Mouse (Mus musculus) heart, adult 2 months (tissue): Measurements from ENCODE around the gene Mgp.
A peak's percentile ranks its signal among the peaks of the same experiment; 100 is the strongest.

Experiments used
- CTCF ChIP-seq: fragments of 200-600 bp; IDR thresholded peaks from 2 replicates; pipeline ENCODE4 v1.8.1; 2022; ENCODE audit warnings: antibody characterized with exemption, mild to moderate bottlenecking, moderate library complexity
- EP300 ChIP-seq: fragments of 200-500 bp; IDR thresholded peaks from 2 replicates; pipeline ENCODE4 v1.6.1; 2011; ENCODE audit warnings: low read depth, low read length, control low read depth; ENCODE audit not compliant: insufficient read depth
- POLR2A ChIP-seq: fragments of 200-500 bp; IDR thresholded peaks from 2 replicates; pipeline ENCODE4 v1.6.1; 2011; ENCODE audit warnings: mild to moderate bottlenecking, low read depth, low read length, control low read depth; ENCODE audit not compliant: insufficient read depth

DNA sequence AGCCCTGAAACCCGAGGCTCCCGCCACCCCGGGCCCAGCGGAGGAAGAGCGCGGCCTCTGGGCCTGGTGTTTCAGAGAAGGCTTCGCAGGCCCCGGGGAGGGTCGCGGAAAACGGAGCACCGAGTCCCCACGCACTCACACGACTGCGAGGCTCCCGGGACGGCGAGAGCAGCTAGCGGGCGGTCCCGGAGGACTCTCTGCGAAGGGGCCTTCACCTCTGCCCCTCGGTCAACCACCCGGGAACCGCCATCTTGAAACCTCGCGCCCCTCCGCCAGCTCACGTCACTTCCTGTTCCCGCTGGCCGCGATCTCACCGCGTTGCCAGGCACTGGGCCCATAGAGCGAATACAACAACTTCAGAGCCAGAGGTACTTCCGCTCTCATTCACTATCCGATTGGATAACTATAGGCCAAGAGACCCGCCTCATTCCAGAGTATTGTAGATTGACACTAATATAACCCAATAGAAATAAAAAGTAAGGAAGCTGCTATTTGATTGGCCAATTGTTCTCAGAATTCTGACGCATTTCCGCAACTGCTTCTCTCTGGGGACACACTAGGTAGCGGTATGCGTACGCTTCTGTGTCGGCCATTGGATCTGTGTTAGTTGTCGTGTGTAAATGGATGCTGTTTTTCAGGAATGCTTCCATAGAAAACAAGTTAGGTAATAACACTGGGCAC lies 47.6 kb downstream of the Mgp start, which contains the start of gene Wbp11:
- peak; percentile 53 for TF ChIP-seq CTCF
- peak; percentile 69; the same call in 1 of the 2 replicates for TF ChIP-seq EP300
- TF ChIP-seq POLR2A: peak; percentile 95
